Mouse (Mus musculus) adipocyte (in vitro differentiated cells): ENCODE data around the gene Efhb.

Experiments used
- DNase-seq: peaks from one replicate; pipeline ENCODE4 v3.0.0-alpha.2; 2016; ENCODE audit warnings: low spot score

The Efhb gene

GRCm38 (mm10) chr17:53462603-53463495 lies at the start of gene Efhb:
Efhb (minus strand) TSS chr17:53463321.
- peak; percentile 73 for DNase-seq

GRCm38 (mm10) chr17:53512311-53512951 lies 49.3 kb upstream of the Efhb start:
- peak; percentile 83 for DNase-seq

DNA sequence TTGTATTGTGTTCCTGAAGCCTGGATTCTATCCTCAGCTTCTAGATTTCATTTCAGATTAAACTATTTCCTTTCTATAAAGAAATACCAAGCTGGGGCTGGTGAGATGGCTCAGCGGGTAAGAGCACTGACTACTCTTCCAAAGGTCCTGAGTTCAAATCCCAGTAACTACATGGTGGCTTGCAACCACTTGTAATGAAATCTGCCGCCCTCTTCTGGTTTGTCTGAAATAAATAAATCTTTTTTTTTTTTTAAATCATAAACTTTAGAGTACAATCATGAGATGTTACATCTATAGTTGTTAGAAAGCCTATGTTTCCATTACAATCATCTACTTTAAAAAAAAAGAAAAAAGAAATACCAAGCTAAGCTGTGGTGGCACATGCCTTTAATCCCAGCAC lies 39.8 kb upstream of the Efhb start:
- no peak for DNase-seq

DNA sequence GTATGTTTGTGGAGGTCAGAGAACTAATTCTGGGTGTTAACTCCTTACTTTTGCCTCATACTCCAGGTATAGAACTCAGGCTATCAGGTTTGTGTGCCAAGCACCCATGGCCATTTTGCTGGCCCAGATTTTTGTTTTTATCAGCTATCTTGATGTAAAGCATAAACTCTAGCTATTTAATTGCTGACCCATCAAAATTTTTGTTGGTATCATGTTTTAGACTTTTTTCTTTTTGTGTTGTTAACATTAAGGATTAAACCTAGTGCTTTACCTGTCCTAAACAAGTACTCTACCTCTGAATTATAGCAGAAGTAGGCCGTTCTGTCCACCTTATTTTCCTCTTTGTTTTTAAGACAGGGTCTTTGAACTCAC lies 25.9 kb upstream of the Efhb start:
- DNase-seq = no peak

GRCm38 (mm10) chr17:53488291-53489006 lies 25.3 kb upstream of the Efhb start:
- DNase-seq = no peak

DNA sequence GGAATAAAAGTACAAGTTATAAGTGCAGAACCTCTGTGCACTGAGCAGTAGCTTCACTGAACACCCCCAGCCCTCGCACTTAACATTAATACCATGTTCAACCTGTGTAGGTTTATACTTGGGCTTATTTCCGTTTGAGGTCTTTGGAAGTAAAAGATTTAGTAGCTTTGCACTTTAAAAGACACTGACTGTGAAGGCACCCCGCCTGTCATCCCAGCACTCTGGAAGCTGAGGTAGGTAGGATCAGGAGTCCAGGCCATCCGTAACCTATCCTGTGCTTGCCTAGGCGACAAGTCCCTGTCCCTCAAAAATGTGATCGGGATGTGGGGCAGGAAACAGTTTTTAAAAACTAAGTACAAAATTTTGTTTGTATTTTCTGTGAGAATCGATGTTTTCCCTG lies 17.3 kb upstream of the Efhb start:
- DNase-seq = no peak

GRCm38 (mm10) chr17:53479604-53480041 lies 16.5 kb upstream of the Efhb start:
- peak; percentile 66 for DNase-seq

GRCm38 (mm10) chr17:53478858-53479603 lies 15.9 kb upstream of the Efhb start, which contains the start of gene Rab5a:
Rab5a (plus strand) TSS chr17:53479234.
- peak; percentile 99 for DNase-seq

DNA sequence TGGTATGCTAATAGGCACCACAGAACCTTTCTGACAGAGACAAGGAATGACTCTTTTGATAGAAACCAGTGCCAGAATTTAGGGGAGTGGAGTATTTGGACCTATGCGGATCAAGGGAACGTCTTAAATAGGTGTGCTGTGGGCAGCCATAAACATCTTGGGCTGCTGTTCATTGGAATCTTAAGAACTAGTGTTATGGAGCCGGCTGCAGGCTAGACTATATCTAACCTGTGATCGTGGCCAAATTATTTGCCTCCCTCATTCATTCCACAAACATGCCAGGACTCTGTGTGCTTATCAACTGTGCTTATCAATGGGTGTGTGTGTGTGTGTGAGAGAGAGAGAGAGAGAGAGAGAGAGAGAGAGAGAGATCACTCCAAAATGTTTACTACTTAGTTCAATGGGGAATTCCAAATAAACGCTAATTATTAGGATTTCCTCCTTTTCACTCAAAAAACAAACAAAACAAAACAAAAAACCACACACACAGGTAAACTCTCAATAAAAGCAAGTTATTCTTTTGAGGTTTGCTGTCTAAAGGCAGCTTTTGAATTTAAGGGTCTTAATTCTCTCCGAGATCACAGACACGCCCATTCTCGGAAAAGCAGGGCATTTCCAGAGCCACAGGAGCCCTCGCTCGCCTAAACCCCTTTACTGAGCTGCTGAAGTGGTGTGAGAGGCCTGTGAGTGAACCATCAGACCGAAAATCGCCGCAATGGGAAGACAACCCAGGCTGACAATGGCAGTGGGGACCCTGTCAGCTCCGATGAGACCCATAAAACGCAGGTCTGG lies 15.1 kb upstream of the Efhb start:
- no peak for DNase-seq

GRCm38 (mm10) chr17:53468697-53469096 lies 5.6 kb upstream of the Efhb start:
- no peak for DNase-seq

DNA sequence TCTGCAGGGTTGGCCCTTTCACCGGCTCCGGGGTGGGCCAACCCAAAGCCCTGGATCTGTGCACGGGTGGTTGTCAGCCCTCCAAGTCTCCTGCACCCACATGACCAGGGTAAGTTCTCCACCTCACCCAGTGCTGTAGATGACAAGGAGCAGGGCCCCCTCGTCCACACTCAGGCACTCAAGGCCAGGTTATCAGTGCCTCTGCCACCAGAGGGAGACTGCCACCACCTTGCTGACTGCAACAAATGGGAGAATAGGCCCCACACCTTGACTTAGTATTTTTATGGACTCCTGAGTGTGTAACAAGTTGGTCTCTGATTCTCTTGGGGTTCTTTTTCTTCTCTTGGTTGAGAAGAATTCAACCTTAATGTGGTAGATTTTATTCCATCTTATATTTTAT lies 2.4 kb upstream of the Efhb start:
- DNase-seq = no peak

DNA sequence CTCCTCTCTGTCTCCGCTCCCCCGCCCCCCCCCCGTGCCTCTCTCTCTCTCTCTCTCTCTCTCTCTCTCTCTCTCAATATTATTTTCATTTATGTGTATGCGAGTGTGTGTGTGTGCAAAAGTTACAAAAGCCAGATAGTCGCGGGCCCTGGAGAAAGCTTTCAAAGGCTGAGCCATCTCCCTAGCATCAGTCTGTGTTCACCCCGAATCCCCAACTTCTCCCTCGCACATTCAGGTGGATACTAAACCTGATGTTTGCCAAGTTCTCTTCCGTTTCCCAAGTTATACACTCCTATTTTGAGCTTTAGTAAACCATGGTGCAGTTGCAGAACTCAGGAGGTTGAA lies 347 bp upstream of the Efhb start:
- DNase-seq = no peak

- no peak for DNase-seq
Measured at GRCm38 (mm10) chr17:53456742-53457141, 6.4 kb downstream of the Efhb start.

GRCm38 (mm10) chr17:53456152-53456551 lies 7.0 kb downstream of the Efhb start:
- no peak for DNase-seq

DNA sequence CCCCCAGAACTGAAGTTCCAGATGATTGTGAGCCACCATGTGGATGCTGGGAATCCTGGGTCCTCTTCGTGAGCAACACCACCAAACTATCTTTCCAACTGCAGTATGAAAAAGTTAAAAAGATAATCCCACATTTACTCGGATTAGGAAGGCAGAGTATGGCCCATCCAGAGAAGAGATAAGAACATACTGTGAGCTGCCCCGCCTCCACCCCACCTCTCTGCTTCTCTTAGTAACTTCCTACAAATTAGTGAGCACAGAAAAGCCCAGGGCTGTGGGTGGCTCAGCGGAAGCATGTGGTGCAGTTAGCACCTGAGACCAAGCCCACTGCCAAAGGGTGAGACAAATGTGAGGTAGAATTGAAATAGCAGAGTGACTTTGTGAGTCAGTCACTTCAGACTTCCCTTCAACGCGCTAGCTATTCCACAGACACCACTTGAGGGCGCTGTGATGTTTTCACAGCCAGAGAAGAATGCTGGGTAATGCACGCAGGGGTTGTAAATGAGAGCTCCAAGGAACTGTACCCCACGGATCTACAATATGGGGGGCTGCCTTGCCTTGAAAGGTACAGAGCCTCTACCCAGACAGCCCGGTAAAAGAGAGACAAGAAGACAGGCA lies 60.3 kb downstream of the Efhb start:
- DNase-seq = peak; percentile 15

DNA sequence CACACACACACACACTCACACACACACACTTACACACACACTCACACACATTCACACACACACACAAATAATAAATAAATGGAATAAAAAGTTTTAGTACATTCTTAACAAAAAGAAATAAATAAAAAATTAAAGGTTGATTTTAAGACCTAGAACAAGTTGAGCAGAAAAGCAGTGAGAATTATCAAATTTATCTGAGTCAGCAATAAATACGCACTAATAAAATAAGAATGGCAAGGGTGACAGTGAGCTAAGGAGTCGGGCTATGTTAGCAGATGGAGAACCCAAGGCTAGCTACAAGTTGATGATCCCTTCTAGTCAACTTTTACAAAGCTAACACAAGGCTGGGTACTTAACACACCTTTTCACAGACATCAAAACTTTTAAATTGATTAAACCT lies 69.9 kb downstream of the Efhb start:
- no peak for DNase-seq

- peak; percentile 15 for DNase-seq
Measured at GRCm38 (mm10) chr17:53389507-53389906, 73.6 kb downstream of the Efhb start.

DNA sequence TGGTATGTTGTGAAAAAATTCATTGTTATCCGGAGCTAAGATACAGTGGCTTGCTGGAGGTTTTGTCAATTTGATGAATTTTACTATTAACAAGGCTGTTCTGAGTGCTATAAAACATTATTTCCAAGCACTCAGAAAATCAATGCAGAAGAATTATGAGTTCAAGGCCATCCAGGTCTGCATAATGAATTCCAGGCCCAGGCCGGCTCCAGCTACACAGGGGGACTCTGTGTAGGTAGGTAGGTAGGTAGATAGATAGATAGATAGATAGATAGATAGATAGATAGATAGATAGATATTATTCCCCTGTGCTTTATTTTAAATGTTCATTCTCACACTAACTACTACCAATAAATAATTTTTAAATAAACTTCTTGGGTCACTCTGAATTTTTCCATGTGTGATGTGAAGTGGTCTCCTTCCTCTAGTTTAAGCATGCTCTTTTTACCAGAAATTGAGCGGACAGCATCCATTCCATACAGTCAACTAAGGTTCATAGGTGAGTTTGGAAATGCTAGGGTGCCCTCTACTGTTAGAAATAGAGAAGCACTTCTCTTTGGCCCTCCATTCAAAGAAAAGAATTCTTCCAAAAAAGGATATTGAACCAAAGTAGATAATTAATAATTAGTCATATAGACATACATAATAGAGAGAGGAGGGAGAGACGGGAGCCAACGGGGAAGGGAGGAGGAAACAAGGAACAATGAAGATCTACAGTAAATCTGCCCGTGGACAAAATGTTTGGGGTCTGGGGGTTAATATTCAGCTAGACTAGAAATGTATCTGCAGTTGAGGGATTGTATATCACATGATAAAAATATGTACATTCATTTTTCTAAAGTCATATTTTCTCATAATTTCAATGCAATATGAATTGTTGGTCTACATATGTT lies 75.3 kb downstream of the Efhb start:
- DNase-seq = peak; percentile 24

DNA sequence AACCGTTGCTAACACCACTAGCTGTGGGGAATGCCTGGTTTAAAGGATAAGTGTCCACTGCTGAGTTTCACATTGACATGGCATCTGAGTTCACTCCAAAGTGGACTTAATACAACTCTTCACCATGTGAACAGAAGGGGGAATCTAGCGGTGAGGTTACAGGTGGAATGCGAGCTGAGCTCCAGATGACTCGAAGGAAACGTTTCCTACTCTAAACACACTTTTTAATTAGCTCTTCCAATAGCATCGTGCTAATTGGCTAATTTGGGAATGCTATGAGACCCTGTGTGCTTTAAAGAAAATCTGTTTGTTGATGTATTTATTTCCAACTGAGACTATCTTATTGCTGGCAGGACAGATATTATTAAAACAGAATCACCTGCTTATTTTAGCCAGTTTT lies 76.3 kb downstream of the Efhb start:
- no peak for DNase-seq

DNA sequence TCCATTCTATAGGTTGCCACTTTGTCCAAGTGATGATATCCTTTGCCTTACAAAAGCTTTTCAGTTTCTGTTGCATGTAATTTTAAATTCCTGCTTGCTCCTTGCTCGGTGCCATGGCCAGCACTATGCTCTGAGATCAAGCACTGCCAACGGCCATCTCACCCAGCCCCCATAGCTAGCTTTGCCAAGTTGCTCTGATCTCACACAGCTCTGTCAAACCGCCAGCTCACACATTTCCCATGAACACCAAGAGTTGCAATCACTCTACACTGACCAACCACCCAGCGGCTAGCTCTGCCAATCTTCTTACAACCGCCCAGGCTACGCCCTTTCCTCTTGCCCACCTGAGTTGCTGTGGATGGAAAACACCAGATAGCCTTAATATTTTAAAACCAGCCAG lies 99.0 kb downstream of the Efhb start:
- no peak for DNase-seq
